Mouse (Mus musculus): Measurements from ENCODE around the gene Tmem120a. TPM values are rescaled to one million over a fixed set of nuclear protein-coding genes. Genes with fewer than 3 reads are reported as not detected.

The Tmem120a gene
- 64.7 and 65.1 TPM in 2 replicates for polyA plus RNA-seq (2014; fragmentation: Nextera tagmentation; extraction: Ambion mirVana)

DNA sequence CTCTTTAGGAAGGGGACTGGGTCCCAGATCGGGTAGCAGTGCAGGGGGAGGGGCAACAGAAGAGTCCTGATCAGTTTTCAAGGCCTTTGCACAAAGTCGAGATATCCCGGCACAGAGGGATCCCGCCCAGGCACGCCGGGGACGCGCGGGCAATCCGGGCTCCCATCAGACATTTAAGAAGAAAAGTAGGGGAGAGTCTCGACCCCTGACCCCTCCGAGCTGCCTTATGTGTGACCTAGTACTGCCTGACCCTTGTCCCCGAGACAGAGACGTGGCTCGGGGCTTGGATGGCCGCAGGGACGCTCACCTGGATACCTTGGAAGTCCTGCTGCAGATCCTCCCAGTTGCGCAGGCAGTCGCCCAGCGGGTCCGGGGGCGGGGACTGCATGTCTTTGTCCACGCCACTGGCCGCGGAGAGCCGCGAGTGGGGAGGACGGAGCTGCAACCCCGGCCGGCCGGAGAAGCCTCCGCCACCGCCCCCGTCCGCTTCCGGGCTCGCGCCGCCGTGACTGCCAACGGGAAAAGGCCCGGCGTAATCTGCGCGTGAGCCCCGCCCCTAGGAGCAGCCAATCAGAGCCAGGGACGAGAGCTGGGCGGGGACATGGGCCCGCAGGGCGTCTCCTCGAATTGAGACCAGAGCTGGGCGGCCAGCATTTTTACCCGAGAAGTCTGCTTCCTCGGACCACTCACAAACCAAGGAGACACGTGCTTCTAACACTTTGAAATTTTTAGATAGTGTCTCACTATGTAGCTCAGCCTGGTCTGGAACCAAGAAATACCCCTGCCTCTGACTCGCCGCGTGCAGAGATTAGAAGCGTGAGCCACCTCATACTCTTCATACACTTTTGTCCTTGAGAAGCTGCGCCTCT lies at the start of gene Tmem120a:
Tmem120a (minus strand) TSS at position 708 of the 869 bp plus-strand sequence.
- Histone ChIP-seq H3K27ac (ENCODE audit: low read depth, low read length) (peak within 1 kb of the TSS; percentile 78; the same call in 1 of the 2 replicates), H3K4me2 (replicated peaks; ENCODE audit: low read depth, low read length) (peak within 1 kb of the TSS; percentile 85), H3K9me3 (ENCODE audit: control insufficient read depth, low read length) (no peaks in the 10 kb centered on the region), H3K27me3 (ENCODE audit: control insufficient read depth, insufficient read depth, low read length) (no peaks in the 10 kb centered on the region), H3K9ac (ENCODE audit: low read depth, low read length) (peak within 1 kb of the TSS; percentile 58), H3K36me3 (ENCODE audit: control insufficient read depth, insufficient read depth, low read length) (peaks cover 11% of the 10 kb centered on the region), H3K4me1 (ENCODE audit: control insufficient read depth, insufficient read depth, low read length) (peaks cover 19% of the 10 kb centered on the region), H3K4me3 (ENCODE audit: low read length) (peak within 1 kb of the TSS; percentile 61)
- under 1% methylated on average over 60 of the region's 60 CpGs for WGBS
- peak; percentile 93 for ATAC-seq (ENCODE audit: low FRiP score, low TSS enrichment)

DNA sequence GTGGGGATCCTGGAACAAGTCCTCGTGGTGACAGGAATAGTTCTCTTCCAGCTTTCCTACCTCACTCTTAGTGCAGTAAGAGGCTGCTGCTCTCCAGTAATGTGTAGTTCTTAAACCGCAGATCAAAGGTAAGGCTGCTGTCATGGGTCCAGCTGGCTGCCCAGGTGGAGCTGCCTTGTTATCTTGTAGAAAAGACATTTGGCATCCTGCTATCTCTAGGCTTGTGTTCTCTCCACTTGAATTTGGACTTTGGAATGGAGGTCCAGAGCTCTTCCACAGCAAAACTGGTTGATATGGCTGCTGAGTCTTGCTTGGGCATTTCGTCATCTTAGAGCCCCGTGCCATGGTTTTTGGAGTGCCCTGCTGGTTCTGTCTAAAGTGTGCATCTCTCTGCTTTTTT lies 38.7 kb upstream of the Tmem120a start:
- Histone ChIP-seq H3K9me3 (ENCODE audit: control insufficient read depth, low read length) (no peaks in the 10 kb centered on the region), H3K27me3 (ENCODE audit: control insufficient read depth, insufficient read depth, low read length) (no peaks in the 10 kb centered on the region), H3K9ac (ENCODE audit: low read depth, low read length) (no peak overlapping the region), H3K27ac (ENCODE audit: low read depth, low read length) (no peak overlapping the region), H3K4me2 (replicated peaks; ENCODE audit: low read depth, low read length) (no peak overlapping the region), H3K4me1 (ENCODE audit: control insufficient read depth, insufficient read depth, low read length) (peaks cover 12% of the 10 kb centered on the region), H3K4me3 (ENCODE audit: low read length) (no peak overlapping the region), H3K36me3 (ENCODE audit: control insufficient read depth, insufficient read depth, low read length) (peaks cover 64% of the 10 kb centered on the region)
- WGBS = 87% methylated on average over 4 of the region's 4 CpGs
- ATAC-seq (ENCODE audit: low FRiP score, low TSS enrichment) = no peak

DNA sequence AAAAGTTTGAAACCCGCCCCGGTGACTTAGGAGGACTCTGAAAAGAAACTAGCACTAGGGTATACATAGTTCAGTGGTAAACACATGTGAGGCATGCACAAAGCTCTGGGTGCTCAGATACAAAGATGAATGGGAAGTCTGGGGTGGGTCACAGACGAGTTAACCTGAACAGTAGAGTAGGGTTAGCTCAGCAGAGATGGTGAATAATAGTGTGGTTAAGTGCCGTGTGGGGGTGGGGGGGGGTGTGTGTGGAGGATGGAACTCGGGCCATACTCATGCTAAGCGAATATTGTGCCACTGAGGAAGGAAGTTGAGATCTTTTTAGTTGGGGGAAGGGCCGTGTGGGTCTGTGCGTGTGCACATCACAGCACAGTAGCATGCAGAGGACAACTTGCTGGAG lies 36.1 kb upstream of the Tmem120a start:
- H3K27ac ChIP-seq (ENCODE audit: low read depth, low read length) = no peak overlapping the region
- WGBS = 83% methylated on average over 8 of the region's 8 CpGs
- H3K9ac ChIP-seq (ENCODE audit: low read depth, low read length) = no peak overlapping the region
- peaks cover 39% of the 10 kb centered on the region for H3K36me3 ChIP-seq (ENCODE audit: control insufficient read depth, insufficient read depth, low read length)
- no peaks in the 10 kb centered on the region for H3K9me3 ChIP-seq (ENCODE audit: control insufficient read depth, low read length)
- H3K4me1 ChIP-seq (ENCODE audit: control insufficient read depth, insufficient read depth, low read length) = peaks cover 18% of the 10 kb centered on the region
- H3K27me3 ChIP-seq (ENCODE audit: control insufficient read depth, insufficient read depth, low read length) = no peaks in the 10 kb centered on the region
- no peak for ATAC-seq (ENCODE audit: low FRiP score, low TSS enrichment)
- peak overlapping the region; percentile 93; the same call in 1 of the 2 replicates for H3K4me3 ChIP-seq (ENCODE audit: low read length)
- peak overlapping the region; percentile 82; the same call in 1 of the 2 replicates for H3K4me2 ChIP-seq (replicated peaks; ENCODE audit: low read depth, low read length)

DNA sequence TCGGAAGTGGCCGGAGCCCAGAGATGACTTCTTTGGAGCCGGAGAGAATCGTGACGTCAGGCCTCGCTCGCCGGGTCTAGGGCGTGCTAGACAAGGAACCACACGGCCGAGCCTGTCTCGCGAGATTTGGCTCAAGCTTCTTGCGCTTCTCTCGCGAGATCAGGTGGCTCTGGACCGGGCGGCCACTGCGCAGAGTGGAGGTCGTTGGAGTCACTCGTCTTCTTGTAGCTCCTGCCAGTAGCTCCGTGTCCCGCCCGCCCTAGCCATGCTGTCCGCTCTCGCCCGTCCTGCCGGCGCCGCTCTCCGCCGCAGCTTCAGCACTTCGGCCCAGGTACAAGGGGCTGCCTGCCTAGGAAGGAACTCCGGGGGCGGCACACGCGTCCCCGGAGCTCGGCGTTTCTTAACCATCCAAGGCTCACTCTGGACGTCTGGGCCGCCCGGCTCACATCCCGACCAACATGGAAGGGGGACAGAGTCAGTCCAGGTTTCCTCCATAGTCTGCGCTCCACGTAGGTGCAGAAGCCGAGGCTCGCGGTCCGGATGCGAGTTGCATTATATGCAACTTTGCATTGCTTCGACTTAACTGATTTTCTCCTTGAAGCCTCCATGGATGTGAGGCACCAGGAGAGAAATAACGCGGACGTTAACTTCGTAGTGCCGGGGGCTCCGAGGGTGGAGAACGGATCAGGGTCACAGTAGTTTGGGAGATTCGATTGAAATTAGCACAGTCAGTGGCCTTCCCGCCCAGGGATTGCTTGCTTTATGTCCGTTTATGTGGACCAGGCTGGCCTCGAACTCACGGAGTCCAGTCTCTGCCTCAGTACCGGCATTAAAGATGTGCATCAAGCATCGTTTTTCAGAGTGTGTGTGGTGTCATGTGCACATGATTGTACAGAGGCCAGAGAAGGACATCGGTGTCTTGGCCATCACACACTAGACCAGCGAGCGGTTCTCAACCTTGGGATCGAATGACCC lies 34.5 kb upstream of the Tmem120a start, which contains the start of gene Mdh2:
Mdh2 (plus strand) TSS at position 10 of the 975 bp plus-strand sequence.
- Histone ChIP-seq H3K4me1 (ENCODE audit: control insufficient read depth, insufficient read depth, low read length) (peaks cover 18% of the 10 kb centered on the region), H3K9ac (ENCODE audit: low read depth, low read length) (peak within 1 kb of the TSS; percentile 96), H3K4me2 (replicated peaks; ENCODE audit: low read depth, low read length) (peak within 1 kb of the TSS; percentile 82), H3K9me3 (ENCODE audit: control insufficient read depth, low read length) (no peaks in the 10 kb centered on the region), H3K36me3 (ENCODE audit: control insufficient read depth, insufficient read depth, low read length) (peaks cover 23% of the 10 kb centered on the region), H3K27ac (ENCODE audit: low read depth, low read length) (peak within 1 kb of the TSS; percentile 95), H3K27me3 (ENCODE audit: control insufficient read depth, insufficient read depth, low read length) (no peaks in the 10 kb centered on the region), H3K4me3 (ENCODE audit: low read length) (peak within 1 kb of the TSS; percentile 93)
- 1% methylated on average over 70 of the region's 70 CpGs for WGBS
- peak; percentile 96 for ATAC-seq (ENCODE audit: low FRiP score, low TSS enrichment)

DNA sequence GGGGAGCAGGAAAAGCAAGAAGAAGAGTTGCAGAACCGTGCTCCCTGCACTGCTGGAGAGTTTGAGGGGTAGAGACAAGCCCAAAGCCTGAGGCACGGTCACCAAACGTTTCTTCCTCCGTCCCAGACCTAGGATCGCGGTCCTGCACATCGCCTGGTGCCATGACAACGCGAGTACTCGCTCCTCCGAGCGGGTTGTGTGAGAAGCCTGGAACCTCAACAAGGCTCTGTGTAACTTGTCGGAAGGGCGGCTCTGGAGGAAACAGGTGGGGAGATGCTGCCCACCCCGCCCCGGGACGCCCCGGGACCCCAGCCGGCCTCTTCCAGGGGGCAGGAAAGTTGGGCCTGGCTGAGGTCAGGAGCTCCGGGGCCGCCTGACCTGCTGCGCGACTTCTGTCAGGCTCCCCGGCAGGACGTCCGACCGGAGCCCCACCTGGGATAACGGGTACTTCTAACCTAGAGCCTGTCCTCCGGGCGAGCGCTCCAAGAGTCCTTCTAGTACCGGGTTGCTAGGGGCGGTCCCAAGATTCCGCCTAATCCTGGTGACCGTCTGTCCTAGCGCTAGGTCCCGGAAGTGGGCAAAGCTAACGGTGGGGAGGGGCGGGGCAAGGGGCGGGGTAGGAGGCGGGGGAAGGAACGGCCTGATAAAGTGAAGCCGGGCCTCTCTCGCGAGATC lies 33.7 kb upstream of the Tmem120a start, which contains the start of gene Styxl1:
Styxl1 (minus strand) TSS at position 590 of the 675 bp plus-strand sequence.
- Histone ChIP-seq H3K4me2 (replicated peaks; ENCODE audit: low read depth, low read length) (peak within 1 kb of the TSS; percentile 82), H3K4me1 (ENCODE audit: control insufficient read depth, insufficient read depth, low read length) (peaks cover 18% of the 10 kb centered on the region), H3K9ac (ENCODE audit: low read depth, low read length) (peak within 1 kb of the TSS; percentile 96), H3K27me3 (ENCODE audit: control insufficient read depth, insufficient read depth, low read length) (no peaks in the 10 kb centered on the region), H3K9me3 (ENCODE audit: control insufficient read depth, low read length) (no peaks in the 10 kb centered on the region), H3K27ac (ENCODE audit: low read depth, low read length) (peak within 1 kb of the TSS; percentile 95), H3K36me3 (ENCODE audit: control insufficient read depth, insufficient read depth, low read length) (peaks cover 15% of the 10 kb centered on the region), H3K4me3 (ENCODE audit: low read length) (peak within 1 kb of the TSS; percentile 93)
- peak; percentile 93 for ATAC-seq (ENCODE audit: low FRiP score, low TSS enrichment)
- WGBS = under 1% methylated on average over 44 of the region's 45 CpGs

DNA sequence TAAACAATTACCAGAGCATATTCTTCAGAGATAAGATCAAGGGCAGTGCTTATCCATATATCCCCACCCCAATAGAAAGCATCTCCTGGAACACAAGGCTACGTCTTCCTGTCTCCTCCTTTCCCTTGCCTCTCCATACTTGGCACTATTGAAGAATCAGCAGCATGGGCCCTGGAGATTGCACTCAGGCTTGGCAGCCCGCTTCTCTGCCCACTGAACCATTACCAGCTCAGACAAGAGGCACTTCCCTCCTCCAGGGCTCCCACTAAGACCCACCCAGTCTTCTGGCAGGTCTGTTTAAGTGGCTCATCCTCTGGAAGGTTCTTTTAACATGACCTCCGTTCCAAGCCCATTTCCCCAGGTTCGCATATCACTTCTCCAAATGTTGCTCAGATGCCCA lies 32.3 kb upstream of the Tmem120a start:
- no peaks in the 10 kb centered on the region for H3K9me3 ChIP-seq (ENCODE audit: control insufficient read depth, low read length)
- no peak overlapping the region for H3K4me2 ChIP-seq (replicated peaks; ENCODE audit: low read depth, low read length)
- H3K27ac ChIP-seq (ENCODE audit: low read depth, low read length) = no peak overlapping the region
- ATAC-seq (ENCODE audit: low FRiP score, low TSS enrichment) = no peak
- no peaks in the 10 kb centered on the region for H3K27me3 ChIP-seq (ENCODE audit: control insufficient read depth, insufficient read depth, low read length)
- peaks cover 4% of the 10 kb centered on the region; the same call in 1 of the 2 replicates for H3K36me3 ChIP-seq (ENCODE audit: control insufficient read depth, insufficient read depth, low read length)
- H3K9ac ChIP-seq (ENCODE audit: low read depth, low read length) = no peak overlapping the region
- H3K4me1 ChIP-seq (ENCODE audit: control insufficient read depth, insufficient read depth, low read length) = peaks cover 18% of the 10 kb centered on the region
- no peak overlapping the region for H3K4me3 ChIP-seq (ENCODE audit: low read length)
- 51% methylated on average over 4 of the region's 4 CpGs for WGBS

DNA sequence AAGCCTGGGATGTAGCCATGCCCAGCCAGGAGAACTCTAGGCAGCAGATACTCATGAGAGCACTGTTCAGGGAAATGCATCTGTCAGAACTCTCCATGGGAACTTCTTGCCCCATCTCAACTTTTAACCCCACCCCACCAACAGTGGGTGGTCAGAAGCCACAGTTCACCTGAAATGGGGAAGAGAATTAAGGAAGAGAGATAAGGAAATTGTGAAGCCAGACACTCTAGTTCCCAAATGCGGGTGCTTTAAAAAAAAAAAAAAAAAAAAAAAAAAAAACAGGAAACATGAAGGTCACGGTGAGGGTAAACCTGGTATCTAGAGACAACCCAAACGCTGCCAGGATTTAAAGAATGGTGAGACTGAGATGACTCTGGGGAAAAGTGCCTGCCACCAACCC lies 28.3 kb upstream of the Tmem120a start:
- 47% methylated on average over 3 of the region's 3 CpGs for WGBS
- peaks cover 3% of the 10 kb centered on the region for H3K4me1 ChIP-seq (ENCODE audit: control insufficient read depth, insufficient read depth, low read length)

DNA sequence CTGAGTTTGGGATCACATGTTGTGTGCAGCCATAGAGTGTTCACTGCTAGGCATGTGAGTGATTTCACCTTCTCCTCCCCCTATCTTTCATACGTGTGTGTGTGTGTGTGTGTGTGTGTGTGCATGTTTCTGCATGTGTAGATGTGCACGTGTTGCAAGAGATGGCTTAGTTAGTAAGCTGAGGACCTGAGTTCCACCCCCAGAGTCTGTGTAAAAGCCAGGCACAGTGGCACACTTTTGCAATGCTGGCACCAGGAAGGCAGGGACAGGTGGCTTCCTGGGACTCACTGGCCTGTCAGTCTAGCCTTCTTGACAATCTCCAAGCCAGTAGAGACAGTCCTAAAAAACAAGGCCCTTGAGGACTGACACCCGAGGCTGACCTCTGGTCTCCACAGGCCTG lies 20.7 kb upstream of the Tmem120a start:
- Histone ChIP-seq H3K4me1 (ENCODE audit: control insufficient read depth, insufficient read depth, low read length) (no peaks in the 10 kb centered on the region), H3K4me3 (ENCODE audit: low read length) (no peak overlapping the region), H3K4me2 (replicated peaks; ENCODE audit: low read depth, low read length) (no peak overlapping the region), H3K36me3 (ENCODE audit: control insufficient read depth, insufficient read depth, low read length) (no peaks in the 10 kb centered on the region), H3K9ac (ENCODE audit: low read depth, low read length) (no peak overlapping the region), H3K27ac (ENCODE audit: low read depth, low read length) (no peak overlapping the region), H3K27me3 (ENCODE audit: control insufficient read depth, insufficient read depth, low read length) (no peaks in the 10 kb centered on the region), H3K9me3 (ENCODE audit: control insufficient read depth, low read length) (no peaks in the 10 kb centered on the region)
- 70% methylated on average over 3 of the region's 3 CpGs for WGBS
- ATAC-seq (ENCODE audit: low FRiP score, low TSS enrichment) = no peak

More for the DNA sequence above, 28.3 kb upstream of the Tmem120a start:
- H3K27me3 ChIP-seq (ENCODE audit: control insufficient read depth, insufficient read depth, low read length) = no peaks in the 10 kb centered on the region
- H3K36me3 ChIP-seq (ENCODE audit: control insufficient read depth, insufficient read depth, low read length) = no peaks in the 10 kb centered on the region
- no peak overlapping the region for H3K27ac ChIP-seq (ENCODE audit: low read depth, low read length)
- H3K9me3 ChIP-seq (ENCODE audit: control insufficient read depth, low read length) = no peaks in the 10 kb centered on the region
- no peak overlapping the region for H3K9ac ChIP-seq (ENCODE audit: low read depth, low read length)
- ATAC-seq (ENCODE audit: low FRiP score, low TSS enrichment) = no peak
- H3K4me3 ChIP-seq (ENCODE audit: low read length) = no peak overlapping the region
- H3K4me2 ChIP-seq (replicated peaks; ENCODE audit: low read depth, low read length) = no peak overlapping the region
